Mouse (Mus musculus) small intestine, adult 2 months (tissue): Measurements from ENCODE around the gene Ube2e1. TPM values are rescaled to one million over a fixed set of nuclear protein-coding genes. Genes with fewer than 3 reads are reported as not detected.
A peak's percentile ranks its signal among the peaks of the same experiment; 100 is the strongest.

Experiments
- H3K27ac ChIP-seq: fragments of 200-500 bp; 2 replicates; pipeline ENCODE4 v1.5.1; 2012; ENCODE audit warnings: low read depth, low read length, control low read depth, inconsistent platforms; ENCODE audit not compliant: insufficient read depth
- H3K27me3 ChIP-seq: fragments of 200-500 bp; 2 replicates; pipeline ENCODE4 v1.6.1; 2012; ENCODE audit warnings: mild to moderate bottlenecking, moderate library complexity, low read length, inconsistent platforms; ENCODE audit not compliant: control insufficient read depth, insufficient read depth
- H3K36me3 ChIP-seq: fragments of 200-500 bp; 2 replicates; pipeline ENCODE4 v1.6.1; 2012; ENCODE audit warnings: mild to moderate bottlenecking, low read length, control low read depth, inconsistent platforms; ENCODE audit not compliant: control insufficient read depth, insufficient read depth
- H3K4me1 ChIP-seq: fragments of 200-500 bp; 2 replicates; pipeline ENCODE4 v1.6.1; 2012; ENCODE audit warnings: low read length, inconsistent platforms, mixed read lengths; ENCODE audit not compliant: control insufficient read depth, insufficient read depth, insufficient read length
- H3K4me3 ChIP-seq: fragments of 200-500 bp; 2 replicates; pipeline ENCODE4 v1.5.1; 2012; ENCODE audit warnings: low read depth, mild to moderate bottlenecking, control low read depth, inconsistent platforms, low read length, moderate library complexity
- CTCF ChIP-seq: fragments of 200-500 bp; IDR thresholded peaks from 2 replicates; pipeline ENCODE4 v1.5.1; 2012; ENCODE audit warnings: low read depth, mild to moderate bottlenecking, control low read depth, inconsistent platforms, low read length, moderate library complexity, mixed read lengths; ENCODE audit not compliant: insufficient replicate concordance, insufficient read length; ENCODE audit errors: extremely low read depth
- POLR2A ChIP-seq: fragments of 200-500 bp; IDR thresholded peaks from 2 replicates; pipeline ENCODE4 v1.6.1; 2012; ENCODE audit warnings: low read depth, mild to moderate bottlenecking, control low read depth, inconsistent platforms, low read length, moderate library complexity
- WGBS: fragments of 180-500 bp; shearing (Covaris S2); methylation state at CpG from one replicate; pipeline ENCODE4 v1.1.7; 2018; 5-methylcytosine and 5-hydroxymethylcytosine counted together
- polyA plus RNA-seq: library from polyadenylated mRNA; depleted of rRNA; stranded (reverse); fragments of >200 nt; gene quantifications from 2 replicates; pipeline ENCODE4 v1.2.3, GENCODE M21; 2012

Gene Ube2e1
- polyA plus RNA-seq, 1 experiment: 6.8 TPM

DNA sequence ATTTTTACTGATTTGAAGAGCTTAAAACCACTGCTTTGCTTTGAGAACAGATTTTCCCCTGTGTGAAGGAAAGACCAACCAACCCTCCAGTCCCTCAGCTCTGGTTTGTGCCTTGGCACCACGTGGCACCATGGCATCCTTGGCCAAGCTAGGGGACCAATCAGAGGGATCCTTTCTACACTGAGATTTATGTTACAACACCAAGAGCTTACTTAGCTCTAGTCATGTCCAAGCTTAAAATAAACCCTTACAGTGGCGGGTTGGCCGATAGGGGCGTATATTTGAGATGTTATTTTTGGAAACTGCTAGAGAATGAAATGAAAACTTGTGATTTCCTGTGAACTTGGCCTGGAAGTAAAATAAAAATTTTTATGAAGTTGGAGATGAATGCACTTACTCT, 11.9 kb upstream of the Ube2e1 start:
- Histone ChIP-seq H3K27me3 (no peaks in the 10 kb centered on the region), H3K4me3 (no peak overlapping the region), H3K27ac (no peak overlapping the region), H3K36me3 (no peaks in the 10 kb centered on the region), H3K4me1 (no peaks in the 10 kb centered on the region)
- 64% methylated on average over 4 of the region's 4 CpGs for WGBS
- TF ChIP-seq CTCF: no peak
- no peak for TF ChIP-seq POLR2A

DNA sequence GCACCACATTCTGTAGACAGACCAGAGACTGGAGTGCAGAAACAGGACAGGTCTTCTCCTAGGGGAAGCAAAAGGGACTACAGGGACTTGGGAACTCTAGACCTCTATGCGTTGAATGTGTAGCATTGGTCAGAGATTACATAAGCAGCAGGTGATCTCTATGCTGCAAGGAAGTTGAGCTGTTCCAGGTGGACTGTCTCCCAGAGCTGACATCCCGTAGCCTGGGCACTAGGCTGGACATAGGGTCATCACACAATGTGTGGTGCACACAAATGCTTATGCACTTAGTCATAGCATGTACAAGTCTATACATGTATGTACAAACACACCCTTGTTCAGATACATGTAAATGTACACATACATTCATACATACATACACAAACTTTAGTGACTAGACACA, 11.1 kb upstream of the Ube2e1 start:
- no peak overlapping the region for H3K4me3 ChIP-seq
- no peak for TF ChIP-seq POLR2A
- TF ChIP-seq CTCF: no peak
- H3K27ac ChIP-seq: no peak overlapping the region
- no peaks in the 10 kb centered on the region for H3K27me3 ChIP-seq
- H3K4me1 ChIP-seq: no peaks in the 10 kb centered on the region
- 86% methylated on average over 2 of the region's 2 CpGs for WGBS
- no peaks in the 10 kb centered on the region for H3K36me3 ChIP-seq

DNA sequence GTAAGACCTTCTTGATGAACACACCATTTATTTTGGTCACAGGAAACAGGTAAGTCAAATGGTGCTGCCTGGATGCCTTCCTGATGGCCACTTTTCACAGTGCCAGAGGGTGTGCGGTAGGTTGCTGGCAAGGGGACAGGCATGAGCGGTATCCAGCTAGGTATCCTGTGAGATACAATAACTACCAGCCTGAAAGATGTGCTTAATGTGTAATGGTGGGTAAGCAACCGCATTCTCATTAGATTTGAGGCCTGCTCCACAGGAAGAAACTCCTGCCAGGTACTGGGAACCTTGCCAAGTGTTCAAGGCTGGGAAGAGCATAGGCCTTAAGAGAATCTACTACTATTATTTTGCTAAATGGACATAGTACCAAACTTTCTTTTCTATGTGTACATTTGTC, 9.4 kb upstream of the Ube2e1 start:
- Histone ChIP-seq H3K27ac (no peak overlapping the region), H3K4me1 (0 out of 2 replicates have a peak, but pooled peaks cover 2% of the 10 kb centered on the region), H3K36me3 (no peaks in the 10 kb centered on the region), H3K4me3 (no peak overlapping the region), H3K27me3 (no peaks in the 10 kb centered on the region)
- TF ChIP-seq POLR2A: no peak
- TF ChIP-seq CTCF: no peak
- WGBS: 84% methylated on average over 3 of the region's 3 CpGs

DNA sequence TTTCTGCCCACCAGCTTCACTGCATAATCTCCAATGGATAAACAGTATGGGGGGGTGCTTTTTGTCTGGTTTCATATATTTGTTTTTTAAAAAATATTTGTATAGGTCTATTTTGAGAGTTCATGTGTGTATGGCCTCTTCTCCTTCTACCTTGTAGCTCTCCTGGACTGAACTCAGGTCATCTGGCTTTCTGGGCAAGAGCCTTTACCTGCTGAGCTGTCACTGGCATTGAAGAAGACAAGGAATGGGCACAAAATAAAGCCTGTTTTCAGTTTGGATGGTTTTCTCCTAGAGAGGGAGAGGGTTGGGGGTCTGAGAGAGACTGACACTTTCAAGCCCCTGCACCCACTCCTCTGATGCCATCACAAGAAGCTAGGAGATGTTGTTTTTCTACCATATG, 4.4 kb upstream of the Ube2e1 start:
- no peak overlapping the region for H3K4me3 ChIP-seq
- 0 out of 2 replicates have a peak, but pooled peaks cover 2% of the 10 kb centered on the region for H3K4me1 ChIP-seq
- H3K27ac ChIP-seq: no peak overlapping the region
- H3K36me3 ChIP-seq: no peaks in the 10 kb centered on the region
- TF ChIP-seq POLR2A: no peak
- no peak for TF ChIP-seq CTCF
- no peaks in the 10 kb centered on the region for H3K27me3 ChIP-seq

DNA sequence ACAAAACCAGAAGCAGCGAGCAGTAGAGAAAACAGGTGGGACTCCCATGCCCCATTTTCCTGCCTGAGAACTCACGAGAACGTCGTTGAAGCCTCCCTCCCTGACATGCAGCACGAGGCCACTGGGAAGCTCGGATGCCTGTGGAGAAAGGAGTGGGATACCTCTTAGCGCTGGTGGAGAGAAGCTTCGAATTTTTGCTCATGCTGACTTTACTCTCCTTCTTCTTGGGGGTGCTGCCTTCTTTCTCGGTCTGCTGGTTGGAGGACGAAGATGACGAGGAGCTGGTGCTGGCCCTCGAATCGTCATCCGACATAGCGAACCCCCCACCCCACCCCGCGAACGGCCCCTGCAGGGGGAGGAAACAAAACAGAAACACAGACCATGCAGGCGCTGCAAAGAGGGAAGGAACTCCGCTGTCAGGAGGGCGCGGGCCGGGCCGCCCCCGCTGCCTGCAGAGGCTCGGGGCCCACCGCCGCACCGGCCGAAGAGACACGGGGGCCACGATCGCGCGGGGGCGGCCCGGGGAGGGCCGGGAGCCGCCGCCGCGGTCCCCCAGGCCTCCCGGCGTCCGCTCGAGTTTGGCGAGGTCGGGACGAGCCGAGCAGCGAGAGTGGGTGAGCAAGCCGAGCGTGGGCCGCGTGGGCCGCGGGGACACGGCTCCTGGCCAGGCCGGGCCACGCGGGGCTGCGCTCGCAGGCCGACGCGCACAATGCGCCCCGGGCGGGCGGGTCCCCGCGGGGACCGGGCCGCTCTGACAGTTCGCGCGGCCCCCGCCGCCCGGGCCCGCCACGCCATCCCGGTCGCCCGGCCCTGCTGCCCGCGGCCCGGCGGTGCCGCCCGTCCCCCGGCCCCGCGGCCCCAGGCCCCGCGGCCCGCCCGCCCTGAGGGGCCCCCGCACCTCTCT, 618 bp downstream of the Ube2e1 start:
- H3K27me3 ChIP-seq: no peaks in the 10 kb centered on the region
- H3K36me3 ChIP-seq: peaks cover 8% of the 10 kb centered on the region; the same call in 1 of the 2 replicates
- no peak overlapping the region for H3K27ac ChIP-seq
- under 1% methylated on average over 95 of the region's 99 CpGs for WGBS
- H3K4me1 ChIP-seq: peaks cover 8% of the 10 kb centered on the region
- peak overlapping the region; percentile 87 for H3K4me3 ChIP-seq
- TF ChIP-seq POLR2A (0 out of 2 replicates have a peak, but pooled peaks have one; percentile 19), CTCF (no peak)

DNA sequence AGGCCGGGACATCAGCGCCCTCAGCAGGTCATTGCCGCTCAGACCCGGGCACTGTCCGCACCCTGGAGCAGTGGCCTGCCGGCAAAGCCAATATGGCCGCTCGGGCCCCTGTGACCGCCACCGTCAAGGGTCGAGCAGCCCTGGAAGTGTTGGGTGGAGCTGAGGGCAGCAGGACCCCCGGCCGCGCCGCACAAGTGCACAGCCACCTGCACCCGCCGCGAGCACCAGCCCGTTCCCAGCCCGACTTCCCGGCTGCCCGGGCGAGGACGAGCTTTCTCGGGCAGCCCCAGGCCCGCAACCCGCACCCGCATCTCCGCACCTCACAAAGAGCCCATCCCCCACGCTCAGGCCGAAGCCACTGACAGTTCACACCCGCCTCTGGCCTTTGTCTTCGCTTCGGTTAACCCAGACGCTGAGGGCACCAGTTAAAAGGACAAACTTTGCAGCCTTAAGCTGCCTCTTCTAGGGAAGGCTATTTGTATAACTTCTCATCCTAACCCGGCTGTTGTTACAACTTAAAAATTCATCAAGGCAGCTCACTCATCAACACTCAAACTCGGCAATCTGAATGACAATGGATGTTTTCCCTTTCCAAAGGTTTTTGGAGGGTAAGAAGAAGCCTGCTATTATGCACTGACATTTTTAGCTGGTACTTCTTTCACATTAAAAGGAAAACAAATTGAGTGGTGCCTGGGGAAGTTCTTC, 4.5 kb downstream of the Ube2e1 start:
- no peak overlapping the region for H3K27ac ChIP-seq
- TF ChIP-seq CTCF: no peak
- no peaks in the 10 kb centered on the region for H3K27me3 ChIP-seq
- H3K4me3 ChIP-seq: peak overlapping the region; percentile 57
- 38% methylated on average over 37 of the region's 37 CpGs for WGBS
- H3K4me1 ChIP-seq: peaks cover 8% of the 10 kb centered on the region
- peaks cover 10% of the 10 kb centered on the region for H3K36me3 ChIP-seq
